9 mouse cellular contexts compared by ENCODE assay signal in the genomic region with DNA sequence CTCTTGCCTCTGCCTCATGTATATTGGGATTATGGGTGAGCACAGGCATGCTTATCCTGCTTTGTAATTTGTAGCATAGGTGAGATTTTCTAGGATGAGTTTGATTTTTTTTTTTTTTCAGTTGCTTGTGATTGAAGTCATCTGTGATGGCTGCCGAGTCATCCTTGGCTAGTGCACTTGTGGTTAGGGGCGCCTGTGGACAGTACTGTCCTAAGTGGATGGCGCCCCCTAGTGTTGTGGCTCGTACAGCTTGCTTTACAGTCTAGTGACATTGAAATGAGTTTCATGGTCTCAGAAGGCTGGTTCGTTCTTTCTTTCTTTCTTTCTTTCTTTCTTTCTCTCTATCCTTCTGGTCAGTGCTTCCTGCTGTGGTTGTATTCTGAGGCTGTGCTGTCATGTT. TPM values are rescaled to one million over a fixed set of nuclear protein-coding genes. Genes with fewer than 3 reads are reported as not detected.
DNase-seq lines count a peak whose midpoint lies in the region; ATAC-seq and TF ChIP-seq lines count a peak whose summit lies in the region.
"Had no signal": no experiment of that assay in that cellular context is flagged by ENCODE, and none has a peak within 500 bp of the region (broad histone marks: within the 10 kb centered on the region; RNA-seq: fewer than 3 reads in every experiment).

No protein-coding gene starts in this region.

- H3K4me2 ChIP-seq in heart, postnatal 0 days (ENCODE audit: low read depth, low read length) = no peak overlapping the region
- no peak overlapping the region for H3K4me2 ChIP-seq in kidney, postnatal 0 days (ENCODE audit: low read length)
- H3K4me2 ChIP-seq: embryonic facial prominence, embryonic 12.5 days had no signal

- TF ChIP-seq EP300 in heart, postnatal 0 days (IDR thresholded peaks at IDR 0.05; ENCODE audit: low read depth) = no peak

- no peak overlapping the region for H3K9ac ChIP-seq in heart, postnatal 0 days (replicated peaks; ENCODE audit: low read depth, low read length)
- no peak overlapping the region for H3K9ac ChIP-seq in kidney, postnatal 0 days (ENCODE audit: low read depth, low read length)
- H3K9ac ChIP-seq: embryonic facial prominence, embryonic 12.5 days had no signal

- 53% methylated on average over 5 of the region's 5 CpGs for WGBS in heart, postnatal 0 days
- WGBS in kidney, postnatal 0 days = 59% methylated on average over 5 of the region's 5 CpGs

- no peaks in the 10 kb centered on the region for H3K27me3 ChIP-seq in heart, postnatal 0 days (ENCODE audit: control insufficient read depth, insufficient read depth, low read length)
- H3K27me3 ChIP-seq in kidney, postnatal 0 days (ENCODE audit: insufficient read depth, low read length) = no peaks in the 10 kb centered on the region
- H3K27me3 ChIP-seq: embryonic facial prominence, embryonic 12.5 days had no signal

- H3K4me3 ChIP-seq in heart, postnatal 0 days (ENCODE audit: low read depth, low read length) = no peak overlapping the region
- no peak overlapping the region for H3K4me3 ChIP-seq in kidney, postnatal 0 days (replicated peaks; ENCODE audit: low read depth, low read length)
- H3K4me3 ChIP-seq: embryonic facial prominence, embryonic 12.5 days had no signal

- no peak overlapping the region for H3K27ac ChIP-seq in heart, postnatal 0 days (ENCODE audit: low read depth)
- H3K27ac ChIP-seq in kidney, postnatal 0 days = no peak overlapping the region
- H3K27ac ChIP-seq: embryonic facial prominence, embryonic 12.5 days had no signal

- no peaks in the 10 kb centered on the region for H3K9me3 ChIP-seq in heart, postnatal 0 days (replicated peaks; ENCODE audit: control insufficient read depth, low read length)
- H3K9me3 ChIP-seq in kidney, postnatal 0 days (replicated peaks; ENCODE audit: low read length) = no peaks in the 10 kb centered on the region
- H3K9me3 ChIP-seq: embryonic facial prominence, embryonic 12.5 days had no signal

- no peak for DNase-seq in heart, postnatal 0 days (ENCODE audit: low spot score)
- no peak for DNase-seq in heart, adult 8-10 months (ENCODE audit: low spot score)
- peak; percentile 28 for DNase-seq in right cerebral cortex, adult 18-20 months
- no peak for DNase-seq in right cerebral cortex, postnatal 25 days
- peak; percentile 22 for DNase-seq in c-Kit-positive CD71-negative TER-119-negative erythroid progenitor cells, embryonic 14.5 days (ENCODE audit: low read depth)
- peak; percentile 24 for DNase-seq in kidney, postnatal 0 days (ENCODE audit: low spot score)
- peak; percentile 54 for DNase-seq in naive thymus-derived CD4-positive, alpha-beta T cell, adult 2 months (ENCODE audit: low read depth)

- ATAC-seq in heart, postnatal 0 days (ENCODE audit: insufficient read depth, low read depth) = no peak
- no peak for ATAC-seq in kidney, postnatal 0 days (replicated peaks; ENCODE audit: low FRiP score, low read depth)
- no peak for ATAC-seq in monocyte, adult 5-6 weeks (replicated peaks; ENCODE audit: insufficient number of reproducible peaks, low FRiP score, low TSS enrichment, poor library complexity, severe bottlenecking)

- H3K36me3 ChIP-seq in heart, postnatal 0 days (replicated peaks; ENCODE audit: control insufficient read depth, insufficient read depth, low read length) = no peaks in the 10 kb centered on the region
- no peaks in the 10 kb centered on the region for H3K36me3 ChIP-seq in kidney, postnatal 0 days (ENCODE audit: insufficient read depth, low read length)
- H3K36me3 ChIP-seq: embryonic facial prominence, embryonic 12.5 days had no signal

- TF ChIP-seq CTCF in heart, postnatal 0 days (IDR thresholded peaks at IDR 0.05; ENCODE audit: low read depth) = peak; percentile 31
- peak; percentile 55 for TF ChIP-seq CTCF in kidney, postnatal 0 days (IDR thresholded peaks at IDR 0.05; ENCODE audit: low read depth)

- H3K4me1 ChIP-seq in heart, postnatal 0 days (ENCODE audit: control insufficient read depth, insufficient read depth) = no peaks in the 10 kb centered on the region
- H3K4me1 ChIP-seq in kidney, postnatal 0 days (replicated peaks; ENCODE audit: insufficient read depth, low read length) = 0 out of 2 replicates have a peak, but pooled peaks cover 3% of the 10 kb centered on the region

RNA-seq across cellular contexts. Expression of gene Rptor, which starts 16.1 kb away (rescaled TPM):
- 33.9 and 39.8 TPM in 2 replicates for total RNA-seq in heart, postnatal 0 days (2014; rRNA removed; ENCODE audit: low replicate concordance)
- 4.8 and 4.9 TPM in 2 replicates for polyA plus RNA-seq in heart, postnatal 0 days (2015; fragmentation: Nextera tagmentation; extraction: Ambion mirVana)
- 10 to 100 TPM; 30.3 to 35.6 (median 32.7) TPM for total RNA-seq in heart, adult 8-10 months (2022)
- polyA plus RNA-seq in kidney, postnatal 0 days (2015; fragmentation: Nextera tagmentation; extraction: Ambion mirVana) = 6.8 and 7.1 TPM in 2 replicates
- 13.5 to 38.4 TPM (median 15.3 TPM) in 3 replicates for total RNA-seq in monocyte, adult 5-6 weeks (2017)

Comparison
In these comparisons a context has a peak if more than half of its experiments do, and no peak if none do; other contexts are left out.
1. DNase-seq: peak in right cerebral cortex, adult 18-20 months (single experiment), c-Kit-positive CD71-negative TER-119-negative erythroid progenitor cells, embryonic 14.5 days (single experiment), kidney, postnatal 0 days (single experiment) and naive thymus-derived CD4-positive, alpha-beta T cell, adult 2 months (single experiment); none in heart, postnatal 0 days (single experiment), heart, adult 8-10 months (single experiment) and right cerebral cortex, postnatal 25 days (single experiment).